21 mouse cellular contexts compared by ENCODE assay signal in the genomic region with DNA sequence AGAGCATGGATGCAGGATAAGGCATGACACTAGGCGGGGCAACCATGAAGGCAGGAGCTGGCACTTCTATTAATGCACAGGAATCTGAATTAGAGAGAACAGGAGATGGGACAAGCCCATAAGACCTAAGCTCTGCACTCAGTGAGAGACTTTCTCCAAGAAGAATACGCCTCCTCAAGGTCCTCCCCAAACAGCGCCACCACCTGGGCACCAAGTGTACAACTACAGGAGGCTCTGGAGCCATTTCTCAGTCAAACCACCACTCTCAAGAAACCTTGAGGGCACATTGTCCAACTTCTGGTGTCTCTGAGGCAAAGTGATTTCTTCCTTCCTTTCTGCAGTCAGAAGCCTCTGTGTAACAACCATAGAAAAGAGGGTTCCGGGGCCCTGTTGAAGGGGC.
DNase-seq lines count a peak whose midpoint lies in the region; ATAC-seq and TF ChIP-seq lines count a peak whose summit lies in the region.
"Had no signal": no experiment of that assay in that cellular context is flagged by ENCODE, and none has a peak within 500 bp of the region (broad histone marks: within the 10 kb centered on the region; RNA-seq: fewer than 3 reads in every experiment).

No protein-coding gene starts in this region.

- no peak overlapping the region for H3K27ac ChIP-seq in kidney, postnatal 0 days
- H3K27ac ChIP-seq in kidney, embryonic 14.5 days (ENCODE audit: low read depth, low read length) = no peak overlapping the region
- no peak overlapping the region for H3K27ac ChIP-seq in thymus, adult 2 months (ENCODE audit: control insufficient read depth, insufficient read depth, low read length)
- H3K27ac ChIP-seq in stomach, postnatal 0 days (replicated peaks) = no peak overlapping the region
- H3K27ac ChIP-seq: forebrain, embryonic 13.5 days; hindbrain, embryonic 13.5 days; lung, embryonic 15.5 days; neural tube, embryonic 13.5 days had no signal

- H3K4me1 ChIP-seq in kidney, postnatal 0 days (replicated peaks; ENCODE audit: insufficient read depth, low read length) = no peaks in the 10 kb centered on the region
- no peaks in the 10 kb centered on the region for H3K4me1 ChIP-seq in kidney, embryonic 14.5 days (ENCODE audit: control insufficient read depth, insufficient read depth, low read length)
- H3K4me1 ChIP-seq in thymus, adult 2 months (replicated peaks; ENCODE audit: control insufficient read depth, insufficient read depth, low read length) = peaks cover 12% of the 10 kb centered on the region
- no peaks in the 10 kb centered on the region for H3K4me1 ChIP-seq in stomach, postnatal 0 days (replicated peaks; ENCODE audit: control insufficient read depth, insufficient read depth)
- H3K4me1 ChIP-seq: forebrain, embryonic 13.5 days; hindbrain, embryonic 13.5 days; neural tube, embryonic 13.5 days had no signal

- H3K36me3 ChIP-seq in kidney, postnatal 0 days (ENCODE audit: insufficient read depth, low read length) = no peaks in the 10 kb centered on the region
- no peaks in the 10 kb centered on the region for H3K36me3 ChIP-seq in kidney, embryonic 14.5 days (ENCODE audit: control insufficient read depth, insufficient read depth, low read length)
- H3K36me3 ChIP-seq in thymus, adult 2 months (ENCODE audit: control insufficient read depth, insufficient read depth, low read length) = no peaks in the 10 kb centered on the region
- H3K36me3 ChIP-seq in stomach, postnatal 0 days (ENCODE audit: control insufficient read depth, insufficient read depth, low read length) = no peaks in the 10 kb centered on the region
- H3K36me3 ChIP-seq: hindbrain, embryonic 13.5 days; lung, embryonic 15.5 days; neural tube, embryonic 13.5 days had no signal

- ATAC-seq in kidney, postnatal 0 days (replicated peaks; ENCODE audit: low FRiP score, low read depth) = no peak
- ATAC-seq in kidney, embryonic 14.5 days (ENCODE audit: low FRiP score, low TSS enrichment) = no peak
- ATAC-seq in stomach, postnatal 0 days (ENCODE audit: low FRiP score, low TSS enrichment) = no peak
- ATAC-seq: forebrain, embryonic 13.5 days; midbrain, embryonic 16.5 days; Patski had no signal

- H3K9me3 ChIP-seq in kidney, postnatal 0 days (replicated peaks; ENCODE audit: low read length) = no peaks in the 10 kb centered on the region
- H3K9me3 ChIP-seq in kidney, embryonic 14.5 days (ENCODE audit: control insufficient read depth, low read length) = no peaks in the 10 kb centered on the region
- H3K9me3 ChIP-seq in stomach, postnatal 0 days (ENCODE audit: control insufficient read depth, low read length) = no peaks in the 10 kb centered on the region
- H3K9me3 ChIP-seq: forebrain, embryonic 13.5 days; hindbrain, embryonic 13.5 days; lung, embryonic 15.5 days; neural tube, embryonic 13.5 days had no signal

- H3K27me3 ChIP-seq in kidney, postnatal 0 days (ENCODE audit: insufficient read depth, low read length) = no peaks in the 10 kb centered on the region
- H3K27me3 ChIP-seq in kidney, embryonic 14.5 days (ENCODE audit: control insufficient read depth, insufficient read depth, low read length) = no peaks in the 10 kb centered on the region
- H3K27me3 ChIP-seq in thymus, adult 2 months (ENCODE audit: control insufficient read depth, insufficient read depth, low read length) = no peaks in the 10 kb centered on the region
- no peaks in the 10 kb centered on the region for H3K27me3 ChIP-seq in stomach, postnatal 0 days (ENCODE audit: control insufficient read depth, insufficient read depth, low read length)
- H3K27me3 ChIP-seq: forebrain, embryonic 13.5 days; hindbrain, embryonic 13.5 days; lung, embryonic 15.5 days; neural tube, embryonic 13.5 days had no signal

- TF ChIP-seq EP300 in stomach, postnatal 0 days (optimal IDR thresholded peaks at IDR 0.05) = no peak

- TF ChIP-seq POLR2A in thymus, adult 2 months (IDR thresholded peaks at IDR 0.05; ENCODE audit: control insufficient read depth, extremely low read depth, insufficient read depth, low read length, poor library complexity) = no peak

- no peak overlapping the region for H3K4me2 ChIP-seq in kidney, postnatal 0 days (ENCODE audit: low read length)
- H3K4me2 ChIP-seq in kidney, embryonic 14.5 days (replicated peaks; ENCODE audit: low read depth, low read length) = no peak overlapping the region
- H3K4me2 ChIP-seq in stomach, postnatal 0 days (replicated peaks; ENCODE audit: low read depth) = no peak overlapping the region
- H3K4me2 ChIP-seq: forebrain, embryonic 13.5 days; heart, embryonic 11.5 days; hindbrain, embryonic 13.5 days; lung, embryonic 15.5 days; neural tube, embryonic 13.5 days had no signal

- H3K4me3 ChIP-seq in kidney, postnatal 0 days (replicated peaks; ENCODE audit: low read depth, low read length) = no peak overlapping the region
- H3K4me3 ChIP-seq in kidney, embryonic 14.5 days (ENCODE audit: low read length) = no peak overlapping the region
- H3K4me3 ChIP-seq in thymus, adult 2 months (ENCODE audit: control insufficient read depth, insufficient read depth, low read length) = no peak overlapping the region
- H3K4me3 ChIP-seq in stomach, postnatal 0 days (ENCODE audit: low read depth, low read length) = no peak overlapping the region
- H3K4me3 ChIP-seq: forebrain, embryonic 13.5 days; hindbrain, embryonic 13.5 days; lung, embryonic 15.5 days; neural tube, embryonic 13.5 days had no signal

- no peak for DNase-seq in kidney, postnatal 0 days (ENCODE audit: low spot score)
- DNase-seq in thymus, postnatal 0 days (ENCODE audit: low spot score) = peak; percentile 21
- no peak for DNase-seq in thymus, adult 2 months
- DNase-seq in T-cell, adult 2 months (ENCODE audit: low spot score) = peak; percentile 3
- DNase-seq in stomach, postnatal 0 days (ENCODE audit: low spot score) = no peak
- DNase-seq in right cerebral cortex, postnatal 25 days = no peak
- DNase-seq in layer of hippocampus, postnatal 36 days = no peak
- DNase-seq: cerebellum, adult 11 months; cerebellum, postnatal 25 days; gastrocnemius, postnatal 25 days; heart, postnatal 14 days; kidney, adult 2 months; kidney, postnatal 36 days had no signal

- TF ChIP-seq CTCF in kidney, postnatal 0 days (IDR thresholded peaks at IDR 0.05; ENCODE audit: low read depth) = peak; percentile 16; the same call in 1 of the 2 replicates
- no peak for TF ChIP-seq CTCF in thymus, adult 2 months (IDR thresholded peaks at IDR 0.05; ENCODE audit: borderline replicate concordance, control insufficient read depth, extremely low read depth, insufficient read depth, low read length, poor library complexity)
- TF ChIP-seq CTCF in stomach, postnatal 0 days (IDR thresholded peaks at IDR 0.05; ENCODE audit: low read depth) = peak; percentile 23; the same call in 1 of the 2 replicates

- H3K9ac ChIP-seq in kidney, postnatal 0 days (ENCODE audit: low read depth, low read length) = no peak overlapping the region
- H3K9ac ChIP-seq in kidney, embryonic 14.5 days (ENCODE audit: low read depth, low read length) = no peak overlapping the region
- no peak overlapping the region for H3K9ac ChIP-seq in stomach, postnatal 0 days (ENCODE audit: low read length)
- H3K9ac ChIP-seq: forebrain, embryonic 13.5 days; hindbrain, embryonic 13.5 days; lung, embryonic 15.5 days; neural tube, embryonic 13.5 days had no signal

- 83% methylated on average over 4 of the region's 4 CpGs for WGBS in kidney, postnatal 0 days
- WGBS in kidney, embryonic 14.5 days = 81% methylated on average over 4 of the region's 4 CpGs
- WGBS in thymus, adult 2 months = 93% methylated on average over 4 of the region's 4 CpGs
- 79% methylated on average over 4 of the region's 4 CpGs for WGBS in stomach, postnatal 0 days

Comparison
In these comparisons a context has a peak if more than half of its experiments do, and no peak if none do; other contexts are left out.
1. DNase-seq: peak in thymus, postnatal 0 days (single experiment) and T-cell, adult 2 months (single experiment); none in kidney, postnatal 0 days (single experiment), thymus, adult 2 months (single experiment), stomach, postnatal 0 days (single experiment), right cerebral cortex, postnatal 25 days (single experiment) and layer of hippocampus, postnatal 36 days (0 of 2).